Mouse (Mus musculus) gastrocnemius, postnatal 10 days (tissue): ENCODE data around the gene Ppm1n. TPM values are rescaled to one million over a fixed set of nuclear protein-coding genes. Genes with fewer than 3 reads are reported as not detected.

Experiments
- DNase-seq: peaks from one replicate; pipeline ENCODE4 v3.0.0; 2021; ENCODE audit warnings: mixed read lengths
- total RNA-seq, 2 experiments: library from RNA; stranded (reverse); gene quantifications; 2 replicates each; pipeline ENCODE4 v1.2.3; 2021

The Ppm1n gene
- total RNA-seq, 2 experiments from 2014 or later, result not detected

- no peak for DNase-seq
Measured at GRCm38 (mm10) chr7:19247511-19247910, 32.4 kb downstream of the Ppm1n start.

- DNase-seq, result no peak
Measured at GRCm38 (mm10) chr7:19246855-19247254, 33.0 kb downstream of the Ppm1n start.

GRCm38 (mm10) chr7:19245083-19245482, 34.8 kb downstream of the Ppm1n start:
- DNase-seq, result no peak

- DNase-seq, result no peak
Measured at GRCm38 (mm10) chr7:19243858-19244257, 36.0 kb downstream of the Ppm1n start.

- DNase-seq, result no peak
Measured at GRCm38 (mm10) chr7:19242005-19242404, 37.9 kb downstream of the Ppm1n start.

- DNase-seq, result no peak
Measured at GRCm38 (mm10) chr7:19240905-19241463, 38.9 kb downstream of the Ppm1n start.

GRCm38 (mm10) chr7:19239986-19240385, 39.9 kb downstream of the Ppm1n start:
- no peak for DNase-seq

GRCm38 (mm10) chr7:19239423-19239822, 40.4 kb downstream of the Ppm1n start:
- peak; percentile 93 for DNase-seq

GRCm38 (mm10) chr7:19238344-19238743, 41.5 kb downstream of the Ppm1n start:
- DNase-seq, result no peak

- no peak for DNase-seq
Measured at GRCm38 (mm10) chr7:19236411-19236810, 43.5 kb downstream of the Ppm1n start.

GRCm38 (mm10) chr7:19235092-19235671, 44.7 kb downstream of the Ppm1n start:
- DNase-seq, result no peak

- no peak for DNase-seq
Measured at GRCm38 (mm10) chr7:19234652-19235051, 45.2 kb downstream of the Ppm1n start.

- no peak for DNase-seq
Measured at GRCm38 (mm10) chr7:19231849-19232248, 48.0 kb downstream of the Ppm1n start.

GRCm38 (mm10) chr7:19230899-19231298, 49.0 kb downstream of the Ppm1n start:
- DNase-seq, result no peak

- DNase-seq, result no peak
Measured at GRCm38 (mm10) chr7:19230041-19230580, 49.8 kb downstream of the Ppm1n start.

GRCm38 (mm10) chr7:19229404-19229803, 50.5 kb downstream of the Ppm1n start:
- no peak for DNase-seq

GRCm38 (mm10) chr7:19228793-19229148, 51.1 kb downstream of the Ppm1n start:
- DNase-seq, result no peak

- DNase-seq, result peak; percentile 97
Measured at GRCm38 (mm10) chr7:19227883-19228792, 51.7 kb downstream of the Ppm1n start, which contains the start of gene Opa3. Gene Opa3 (plus strand): TSS chr7:19228334.

- peak; percentile 19 for DNase-seq
Measured at GRCm38 (mm10) chr7:19226817-19227797, 52.8 kb downstream of the Ppm1n start.
